Mouse (Mus musculus) MEL (cell line): ENCODE results near the gene Hnrnpu. TPM values are rescaled to one million over a fixed set of nuclear protein-coding genes. Genes with fewer than 3 reads are reported as not detected.

Experiments used
- DNase-seq: peaks from one replicate; pipeline ENCODE4 v3.0.0; 2011; ENCODE audit warnings: low read depth, low spot score
- H3K27ac ChIP-seq: 2 replicates; pipeline ENCODE4 v1.5.1; 2012; ENCODE audit warnings: low read depth, mild to moderate bottlenecking, control low read depth, low read length, moderate library complexity; ENCODE audit not compliant: control insufficient read depth
- H3K27me3 ChIP-seq, 2 experiments: fragments of 150-350 bp in 1 of 2; sonication (generic) in 1 of 2; 2 replicates each; pipeline ENCODE4 v1.6.1; 2012; ENCODE audit warnings: low read length in 2 of 2, mild to moderate bottlenecking in 2 of 2, improper control_type of control experiment in 1 of 2, moderate library complexity in 1 of 2; ENCODE audit not compliant: insufficient read depth in 2 of 2, control insufficient read depth in 1 of 2
- H3K36me3 ChIP-seq, 2 experiments: 2 replicates each; pipeline ENCODE4 v1.6.1; 2012 to 2014; ENCODE audit warnings: low read length in 2 of 2, improper control_type of control experiment in 1 of 2, inconsistent platforms in 1 of 2, mild to moderate bottlenecking in 1 of 2; ENCODE audit not compliant: insufficient read depth in 2 of 2, control insufficient read depth in 1 of 2
- H3K4me1 ChIP-seq, 2 experiments: fragments of 150-350 bp in 1 of 2; sonication (generic) in 1 of 2; 2 replicates each; pipeline ENCODE4 v1.6.1; 2012; ENCODE audit warnings: low read length in 2 of 2, improper control_type of control experiment in 1 of 2, mild to moderate bottlenecking in 1 of 2; ENCODE audit not compliant: insufficient read depth in 2 of 2, control insufficient read depth in 1 of 2
- H3K4me3 ChIP-seq, 2 experiments: fragments of 150-350 bp in 1 of 2; sonication (generic) in 1 of 2; 2 replicates each; pipeline ENCODE4 v1.5.1; 2012; ENCODE audit warnings: low read depth in 2 of 2, low read length in 2 of 2, mild to moderate bottlenecking in 2 of 2, moderate library complexity in 2 of 2, control low read depth in 1 of 2, improper control_type of control experiment in 1 of 2; ENCODE audit not compliant: control insufficient read depth in 1 of 2, insufficient read depth in 1 of 2
- H3K79me2 ChIP-seq: 2 replicates; pipeline ENCODE4 v1.6.1; 2012; ENCODE audit warnings: mild to moderate bottlenecking, low read length, moderate library complexity; ENCODE audit not compliant: control insufficient read depth, poor library complexity, insufficient read depth
- H3K9ac ChIP-seq: 2 replicates; pipeline ENCODE4 v1.6.1; 2012; ENCODE audit warnings: low read depth, mild to moderate bottlenecking, control low read depth, low read length, moderate library complexity; ENCODE audit not compliant: control insufficient read depth, poor library complexity, severe bottlenecking
- H3K9me3 ChIP-seq: fragments of 150-350 bp; sonication (generic); replicated peaks from 2 replicates; pipeline ENCODE4 v1.6.1; 2012; ENCODE audit warnings: mild to moderate bottlenecking, low read length, improper control_type of control experiment, moderate library complexity; ENCODE audit not compliant: insufficient read depth
- BHLHE40 ChIP-seq: IDR thresholded peaks from 2 replicates; pipeline ENCODE4 v1.6.1; 2012; ENCODE audit warnings: low read depth, mild to moderate bottlenecking, inconsistent platforms, low read length, improper control_type of control experiment, borderline replicate concordance
- CHD1 ChIP-seq: IDR thresholded peaks from 2 replicates; pipeline ENCODE4 v1.6.1; 2012; ENCODE audit warnings: low read depth, mild to moderate bottlenecking, inconsistent platforms, low read length, improper control_type of control experiment
- CTCF ChIP-seq, 3 experiments: IDR thresholded peaks in 2 of 3; conservative IDR thresholded peaks in 1 of 3; 2 replicates each; pipeline ENCODE4 v1.5.1; 2011 to 2012; ENCODE audit warnings: low read length in 3 of 3, low read depth in 2 of 3, mild to moderate bottlenecking in 2 of 3, improper control_type of control experiment in 1 of 3, inconsistent platforms in 1 of 3, mixed read lengths in 1 of 3, moderate library complexity in 1 of 3; ENCODE audit not compliant: control insufficient read depth in 1 of 3, insufficient read depth in 1 of 3, poor library complexity in 1 of 3, severe bottlenecking in 1 of 3
- EP300 ChIP-seq, 2 experiments: IDR thresholded peaks; 2 replicates each; pipeline ENCODE4 v1.6.1; 2011; ENCODE audit warnings: improper control_type of control experiment in 2 of 2, low read length in 2 of 2, low read depth in 1 of 2, mild to moderate bottlenecking in 1 of 2
- ETS1 ChIP-seq: IDR thresholded peaks from 2 replicates; pipeline ENCODE4 v1.6.1; 2012; ENCODE audit warnings: low read depth, mild to moderate bottlenecking, inconsistent platforms, low read length, improper control_type of control experiment, moderate library complexity
- GATA1 ChIP-seq: IDR thresholded peaks from 2 replicates; pipeline ENCODE4 v1.6.1; 2011; ENCODE audit warnings: low read depth, low read length, improper control_type of control experiment
- JUND ChIP-seq: IDR thresholded peaks from 2 replicates; pipeline ENCODE4 v1.6.1; 2011; ENCODE audit warnings: low read depth, mild to moderate bottlenecking, improper control_type of control experiment, low read length
- KAT2A ChIP-seq: conservative IDR thresholded peaks from 2 replicates; pipeline ENCODE4 v1.6.1; 2012; ENCODE audit warnings: low read depth, low read length, improper control_type of control experiment, inconsistent platforms
- MAFK ChIP-seq: IDR thresholded peaks from 2 replicates; pipeline ENCODE4 v1.6.1; 2011; ENCODE audit warnings: low read depth, mild to moderate bottlenecking, low read length, improper control_type of control experiment, borderline replicate concordance
- MAX ChIP-seq: IDR thresholded peaks from 2 replicates; pipeline ENCODE4 v1.6.1; 2011; ENCODE audit warnings: low read length, improper control_type of control experiment
- MYC ChIP-seq: IDR thresholded peaks from 2 replicates; pipeline ENCODE4 v1.6.1; 2011; ENCODE audit warnings: low read depth, mild to moderate bottlenecking, low read length, improper control_type of control experiment, moderate library complexity
- NELFE ChIP-seq: IDR thresholded peaks from 2 replicates; pipeline ENCODE4 v1.6.1; 2011; ENCODE audit warnings: low read depth, low read length, improper control_type of control experiment
- NRF1 ChIP-seq: IDR thresholded peaks from 2 replicates; pipeline ENCODE4 v1.6.1; 2014; ENCODE audit warnings: low read depth, mild to moderate bottlenecking, inconsistent platforms, low read length, improper control_type of control experiment, moderate library complexity; ENCODE audit not compliant: poor library complexity, insufficient read depth, severe bottlenecking
- POLR2A ChIP-seq, 2 experiments: IDR thresholded peaks; 2 replicates each; pipeline ENCODE4 v1.6.1; 2011 to 2012; ENCODE audit warnings: low read length in 2 of 2, mild to moderate bottlenecking in 2 of 2, control low read depth in 1 of 2, improper control_type of control experiment in 1 of 2, low read depth in 1 of 2, moderate library complexity in 1 of 2; ENCODE audit not compliant: control insufficient read depth in 1 of 2, insufficient read depth in 1 of 2, poor library complexity in 1 of 2
- POLR2AphosphoS5 ChIP-seq: IDR thresholded peaks from 2 replicates; pipeline ENCODE4 v1.6.1; 2012; ENCODE audit warnings: low read depth, borderline replicate concordance, mild to moderate bottlenecking, inconsistent platforms, low read length, moderate library complexity, mixed read lengths
- RAD21 ChIP-seq: IDR thresholded peaks from 2 replicates; pipeline ENCODE4 v1.6.1; 2011; ENCODE audit warnings: mild to moderate bottlenecking, low read depth, low read length, improper control_type of control experiment
- SIN3A ChIP-seq: IDR thresholded peaks from 2 replicates; pipeline ENCODE4 v1.6.1; 2012; ENCODE audit warnings: low read length, improper control_type of control experiment, inconsistent platforms
- TAL1 ChIP-seq: IDR thresholded peaks from 2 replicates; pipeline ENCODE4 v1.6.1; 2012; ENCODE audit warnings: mild to moderate bottlenecking, inconsistent platforms, low read length, moderate library complexity, mixed read lengths
- TBP ChIP-seq: IDR thresholded peaks from 2 replicates; pipeline ENCODE4 v1.8.0; 2011; ENCODE audit warnings: low read depth, low read length, improper control_type of control experiment
- TCF12 ChIP-seq: IDR thresholded peaks from 2 replicates; pipeline ENCODE4 v1.6.1; 2014; ENCODE audit warnings: low read depth, mild to moderate bottlenecking, inconsistent platforms, low read length, improper control_type of control experiment, moderate library complexity
- USF1 ChIP-seq: IDR thresholded peaks from 2 replicates; pipeline ENCODE4 v1.6.1; 2014; ENCODE audit warnings: low read depth, mild to moderate bottlenecking, inconsistent platforms, low read length, improper control_type of control experiment, moderate library complexity
- USF2 ChIP-seq, 2 experiments: IDR thresholded peaks; 2 replicates each; pipeline ENCODE4 v1.6.1; 2011 to 2012; ENCODE audit warnings: improper control_type of control experiment in 2 of 2, low read length in 2 of 2, borderline replicate concordance in 1 of 2, inconsistent platforms in 1 of 2, low read depth in 1 of 2, mild to moderate bottlenecking in 1 of 2; ENCODE audit not compliant: insufficient read depth in 1 of 2
- ZC3H11A ChIP-seq: IDR thresholded peaks from 2 replicates; pipeline ENCODE4 v1.6.1; 2012; ENCODE audit warnings: low read depth, mild to moderate bottlenecking, inconsistent platforms, low read length, improper control_type of control experiment
- ZKSCAN1 ChIP-seq: IDR thresholded peaks from 2 replicates; pipeline ENCODE4 v1.6.1; 2012; ENCODE audit warnings: low read depth, mild to moderate bottlenecking, inconsistent platforms, low read length, improper control_type of control experiment, moderate library complexity
- ZMIZ1 ChIP-seq: IDR thresholded peaks from 2 replicates; pipeline ENCODE4 v1.6.1; 2012; ENCODE audit warnings: low read depth, mild to moderate bottlenecking, inconsistent platforms, low read length, improper control_type of control experiment, moderate library complexity
- ZNF384 ChIP-seq: IDR thresholded peaks from 2 replicates; pipeline ENCODE4 v1.6.1; 2012; ENCODE audit warnings: low read depth, mild to moderate bottlenecking, inconsistent platforms, low read length, improper control_type of control experiment
- polyA plus RNA-seq, 2 experiments: library from polyadenylated mRNA; stranded (reverse) in 1 of 2; unstranded in 1 of 2; fragments of >175 nt in 1 of 2; fragments of >200 nt in 1 of 2; gene quantifications; 2 replicates each; pipeline versions ENCODE4 v1.2.1 to v1.2.4; 2012; ENCODE audit warnings: low replicate concordance in 2 of 2, low read depth in 1 of 2; ENCODE audit not compliant: insufficient read length in 2 of 2, insufficient read depth in 1 of 2, missing spikeins in 1 of 2
- total RNA-seq: library from RNA; depleted of rRNA; stranded (reverse); fragments of 300-350 nt; gene quantifications from 2 replicates; pipeline ENCODE4 v1.2.3, GENCODE M21; 2012

Gene Hnrnpu
- total and polyA plus RNA-seq, 3 experiments, result 373 to 2,754 (median 789) TPM

DNA sequence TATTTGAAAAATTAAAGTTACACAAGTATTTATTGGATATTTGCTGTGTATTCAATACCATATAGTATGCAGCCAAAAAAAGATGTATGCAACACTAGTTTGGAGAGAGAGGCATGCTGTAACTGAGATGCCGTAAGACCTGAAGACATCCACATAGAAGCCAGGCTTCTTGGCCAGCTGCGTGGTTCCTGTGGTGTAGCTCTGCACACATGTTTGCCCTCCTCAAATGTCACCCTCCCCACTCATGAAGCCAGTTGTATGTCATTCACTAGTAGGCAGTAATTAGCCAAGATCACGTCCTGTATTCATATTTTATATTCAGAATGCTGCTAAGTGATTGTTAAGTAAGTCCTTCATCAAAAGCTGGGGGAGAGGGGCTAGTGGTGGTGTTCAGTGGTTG is 3.8 kb upstream of the Hnrnpu start:
- TF ChIP-seq USF2 (IDR thresholded peaks at IDR 0.05; ENCODE audit: borderline replicate concordance in 1 of 2, insufficient read depth in 1 of 2, low read depth in 1 of 2, low read length in 2 of 2) (no peak), NRF1 (no peak), TCF12 (no peak), SIN3A (no peak), MYC (no peak), ZNF384 (no peak), BHLHE40 (no peak), ETS1 (no peak), JUND (no peak), USF1 (no peak), ZC3H11A (no peak), KAT2A (no peak), CTCF (IDR thresholded peaks at IDR 0.05 in 2 of 3, conservative IDR thresholded peaks at IDR 0.05 in 1 of 3; ENCODE audit: control insufficient read depth in 1 of 3, insufficient read depth in 1 of 3, low read depth in 2 of 3, low read length in 3 of 3, poor library complexity in 1 of 3, severe bottlenecking in 1 of 3) (no peak), ZKSCAN1 (no peak), ZMIZ1 (no peak), EP300 (IDR thresholded peaks at IDR 0.05; ENCODE audit: low read depth in 1 of 2, low read length in 2 of 2) (no peak), MAX (no peak)
- Histone ChIP-seq H3K9ac (no peak overlapping the region), H3K27me3 (no peaks in the 10 kb centered on the region), H3K36me3 (peaks cover 0 to 11% of the 10 kb centered on the region in 2 experiments; a peak in 2 of 4 replicates), H3K79me2 (peaks cover 17% of the 10 kb centered on the region), H3K4me3 (no peak overlapping the region), H3K9me3 (no peaks in the 10 kb centered on the region), H3K27ac (no peak overlapping the region), H3K4me1 (peaks cover 3 to 8% of the 10 kb centered on the region in 2 experiments; a peak in 2 of 4 replicates)
- no peak for DNase-seq

DNA sequence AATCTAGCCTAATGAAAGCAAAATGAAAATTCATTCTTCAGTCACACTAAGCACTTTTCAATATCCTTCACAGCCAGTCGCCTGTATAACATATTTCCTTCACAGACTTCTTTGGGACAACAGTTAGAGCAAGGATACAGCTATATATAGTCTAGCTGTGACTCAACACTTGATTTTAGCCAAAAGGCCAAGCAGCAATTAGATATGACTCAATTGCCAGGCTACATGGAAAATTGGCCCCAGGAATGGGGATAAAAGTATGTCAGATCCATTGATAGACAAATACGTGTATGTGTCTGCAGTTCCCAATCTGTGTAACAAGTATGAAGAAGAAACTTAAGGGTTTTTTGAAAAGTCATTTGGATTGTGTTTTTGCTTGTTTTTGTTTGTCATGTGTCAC is 2.6 kb upstream of the Hnrnpu start:
- Histone ChIP-seq H3K4me3 (no peak overlapping the region), H3K9me3 (no peaks in the 10 kb centered on the region), H3K27me3 (no peaks in the 10 kb centered on the region), H3K27ac (no peak overlapping the region), H3K4me1 (peaks cover 3 to 8% of the 10 kb centered on the region in 2 experiments; a peak in 2 of 4 replicates), H3K9ac (no peak overlapping the region), H3K79me2 (peaks cover 28% of the 10 kb centered on the region), H3K36me3 (peaks cover 7 to 11% of the 10 kb centered on the region in 2 experiments)
- TF ChIP-seq GATA1, result no peak
- no peak for TF ChIP-seq CTCF (IDR thresholded peaks at IDR 0.05 in 2 of 3, conservative IDR thresholded peaks at IDR 0.05 in 1 of 3; ENCODE audit: control insufficient read depth in 1 of 3, insufficient read depth in 1 of 3, low read depth in 2 of 3, low read length in 3 of 3, poor library complexity in 1 of 3, severe bottlenecking in 1 of 3)
- TF ChIP-seq MAFK, result no peak
- no peak for TF ChIP-seq JUND
- no peak for TF ChIP-seq RAD21
- no peak for TF ChIP-seq POLR2AphosphoS5
- TF ChIP-seq NELFE, result no peak
- TF ChIP-seq EP300 (IDR thresholded peaks at IDR 0.05; ENCODE audit: low read depth in 1 of 2, low read length in 2 of 2), result no peak
- TF ChIP-seq POLR2A (IDR thresholded peaks at IDR 0.05; ENCODE audit: control insufficient read depth in 1 of 2, insufficient read depth in 1 of 2, low read depth in 1 of 2, low read length in 2 of 2, poor library complexity in 1 of 2), result no peak
- TF ChIP-seq CHD1, result no peak
- TF ChIP-seq USF2 (IDR thresholded peaks at IDR 0.05; ENCODE audit: borderline replicate concordance in 1 of 2, insufficient read depth in 1 of 2, low read depth in 1 of 2, low read length in 2 of 2), result no peak
- no peak for TF ChIP-seq TCF12
- no peak for TF ChIP-seq TBP
- TF ChIP-seq TAL1, result no peak
- no peak for DNase-seq
